Mouse (Mus musculus): Measurements from ENCODE around the gene Ssbp2.

GRCm38 (mm10) chr13:91456041-91456440, 4.0 kb upstream of the Ssbp2 start:
- TF ChIP-seq CTCF (IDR thresholded peaks at IDR 0.05; ENCODE audit: low read depth): no peak
- no peak for TF ChIP-seq EP300 (IDR thresholded peaks at IDR 0.05; ENCODE audit: low read depth)
